Mouse (Mus musculus) cerebellum, adult 2 months (tissue): ENCODE results near the gene Apc2.

Experiments
- CTCF ChIP-seq: fragments of 200-500 bp; IDR thresholded peaks from 2 replicates; pipeline ENCODE4 v1.5.1; 2011; ENCODE audit warnings: low read depth, mild to moderate bottlenecking, control low read depth, low read length, moderate library complexity, borderline replicate concordance; ENCODE audit not compliant: insufficient read depth
- POLR2A ChIP-seq: fragments of 200-500 bp; IDR thresholded peaks from 2 replicates; pipeline ENCODE4 v1.6.1; 2011; ENCODE audit warnings: low read length, control low read depth, borderline replicate concordance; ENCODE audit not compliant: insufficient read depth

DNA sequence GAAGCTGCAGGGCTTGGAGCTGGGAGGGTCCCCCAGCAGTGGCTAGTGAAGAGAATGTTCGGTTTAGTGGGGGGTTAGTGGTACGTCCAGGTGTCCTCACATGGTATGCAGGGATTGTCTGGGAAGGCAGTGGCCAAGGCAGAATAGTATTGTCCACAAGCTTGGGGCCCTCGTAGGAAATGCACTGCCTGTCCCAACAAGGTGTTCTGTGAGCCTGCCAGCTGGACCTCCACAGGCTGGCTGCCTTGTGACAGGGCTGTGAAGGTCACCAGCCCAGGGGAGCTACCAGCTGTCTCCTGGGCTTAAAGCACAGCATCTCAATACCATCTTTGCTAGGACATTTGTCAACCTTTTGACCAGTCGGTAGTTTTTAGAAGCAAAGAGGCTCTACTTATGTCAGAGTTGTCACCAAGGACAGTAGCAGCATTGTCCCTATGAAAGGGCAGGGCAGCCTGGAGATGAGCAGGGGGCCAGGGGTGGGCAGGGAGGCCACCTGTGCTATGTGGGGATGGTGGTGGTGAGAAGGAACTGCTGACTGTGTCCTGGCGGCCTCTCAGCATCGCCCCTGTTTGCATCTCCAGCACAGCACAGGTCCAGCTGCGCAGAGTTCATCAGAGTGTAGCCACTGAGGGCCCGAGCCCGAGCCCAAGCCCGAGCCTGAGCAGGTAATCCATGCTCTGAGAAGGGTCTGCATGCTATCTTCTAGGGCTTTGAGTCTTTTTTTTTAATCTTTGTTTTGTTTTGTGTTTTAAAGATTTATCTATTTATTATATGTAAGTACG, 43.1 kb upstream of the Apc2 start:
- TF ChIP-seq CTCF (no peak), POLR2A (no peak)
